14 mouse cellular contexts compared by ENCODE assay signal in genomic region chr9:62759601-62760000, GRCm38 (mm10). TPM values are rescaled to one million over a fixed set of nuclear protein-coding genes. Genes with fewer than 3 reads are reported as not detected.
DNase-seq lines count a peak whose midpoint lies in the region; ATAC-seq and TF ChIP-seq lines count a peak whose summit lies in the region.
"Had no signal": no experiment of that assay in that cellular context is flagged by ENCODE, and none has a peak within 500 bp of the region (broad histone marks: within the 10 kb centered on the region; RNA-seq: fewer than 3 reads in every experiment).

No protein-coding gene starts in this region.

- no peaks in the 10 kb centered on the region for H3K36me3 ChIP-seq in intestine, postnatal 0 days (ENCODE audit: control insufficient read depth, insufficient read depth)
- H3K36me3 ChIP-seq in intestine, embryonic 16.5 days (ENCODE audit: control insufficient read depth, insufficient read depth, low read length): no peaks in the 10 kb centered on the region
- no peaks in the 10 kb centered on the region for H3K36me3 ChIP-seq in midbrain, postnatal 0 days (ENCODE audit: insufficient read depth, low read length)
- no peaks in the 10 kb centered on the region for H3K36me3 ChIP-seq in midbrain, embryonic 16.5 days (ENCODE audit: control insufficient read depth, insufficient read depth, low read length)
- H3K36me3 ChIP-seq in stomach, postnatal 0 days (ENCODE audit: control insufficient read depth, insufficient read depth, low read length): no peaks in the 10 kb centered on the region
- H3K36me3 ChIP-seq: lung, embryonic 15.5 days had no signal

- no peak for TF ChIP-seq EP300 in stomach, postnatal 0 days (optimal IDR thresholded peaks at IDR 0.05)

- WGBS in intestine, postnatal 0 days: 55% methylated on average over 3 of the region's 3 CpGs
- WGBS in intestine, embryonic 16.5 days: 55% methylated on average over 3 of the region's 3 CpGs
- 67% methylated on average over 3 of the region's 3 CpGs for WGBS in midbrain, postnatal 0 days
- 51% methylated on average over 3 of the region's 3 CpGs for WGBS in midbrain, embryonic 16.5 days
- WGBS in stomach, postnatal 0 days: 58% methylated on average over 3 of the region's 3 CpGs

- ATAC-seq in intestine, postnatal 0 days: no peak
- no peak for ATAC-seq in intestine, embryonic 16.5 days
- ATAC-seq in midbrain, postnatal 0 days (ENCODE audit: low FRiP score): no peak
- ATAC-seq in midbrain, embryonic 16.5 days: no peak
- no peak for ATAC-seq in stomach, postnatal 0 days (ENCODE audit: low FRiP score, low TSS enrichment)
- ATAC-seq: inflammation-experienced regulatory T-cells, adult 6 months had no signal

- no peaks in the 10 kb centered on the region for H3K27me3 ChIP-seq in intestine, postnatal 0 days (replicated peaks; ENCODE audit: control insufficient read depth, insufficient read depth, low read length)
- H3K27me3 ChIP-seq in intestine, embryonic 16.5 days (replicated peaks; ENCODE audit: control insufficient read depth, insufficient read depth, low read length): no peaks in the 10 kb centered on the region
- H3K27me3 ChIP-seq in midbrain, postnatal 0 days (ENCODE audit: insufficient read depth, low read length): no peaks in the 10 kb centered on the region
- no peaks in the 10 kb centered on the region for H3K27me3 ChIP-seq in midbrain, embryonic 16.5 days (ENCODE audit: control insufficient read depth, insufficient read depth, low read depth, low read length)
- H3K27me3 ChIP-seq in stomach, postnatal 0 days (ENCODE audit: control insufficient read depth, insufficient read depth, low read length): no peaks in the 10 kb centered on the region
- H3K27me3 ChIP-seq: lung, embryonic 15.5 days had no signal

- no peak overlapping the region for H3K27ac ChIP-seq in intestine, postnatal 0 days (ENCODE audit: low read depth, low read length)
- no peak overlapping the region for H3K27ac ChIP-seq in intestine, embryonic 16.5 days (ENCODE audit: low read length)
- H3K27ac ChIP-seq in midbrain, postnatal 0 days (ENCODE audit: low read depth, low read length): no peak overlapping the region
- no peak overlapping the region for H3K27ac ChIP-seq in midbrain, embryonic 16.5 days (ENCODE audit: low read length)
- H3K27ac ChIP-seq in stomach, postnatal 0 days (replicated peaks): no peak overlapping the region
- H3K27ac ChIP-seq: lung, embryonic 15.5 days had no signal

- peak; percentile 60 for TF ChIP-seq CTCF in intestine, postnatal 0 days (IDR thresholded peaks at IDR 0.05; ENCODE audit: low read depth)
- peak; percentile 47 for TF ChIP-seq CTCF in midbrain, postnatal 0 days (IDR thresholded peaks at IDR 0.05)
- peak; percentile 59 for TF ChIP-seq CTCF in stomach, postnatal 0 days (IDR thresholded peaks at IDR 0.05; ENCODE audit: low read depth)

- no peak overlapping the region for H3K4me3 ChIP-seq in intestine, postnatal 0 days (ENCODE audit: low read depth, low read length)
- no peak overlapping the region for H3K4me3 ChIP-seq in intestine, embryonic 16.5 days (ENCODE audit: low read length)
- no peak overlapping the region for H3K4me3 ChIP-seq in midbrain, postnatal 0 days (ENCODE audit: low read depth, low read length)
- no peak overlapping the region for H3K4me3 ChIP-seq in midbrain, embryonic 16.5 days (ENCODE audit: low read depth, low read length)
- no peak overlapping the region for H3K4me3 ChIP-seq in stomach, postnatal 0 days (ENCODE audit: low read depth, low read length)
- H3K4me3 ChIP-seq: erythroblast, embryonic 14.5 days; lung, embryonic 15.5 days had no signal

- H3K9ac ChIP-seq in intestine, postnatal 0 days (ENCODE audit: low read depth, low read length): no peak overlapping the region
- H3K9ac ChIP-seq in intestine, embryonic 16.5 days (ENCODE audit: low read depth, low read length): no peak overlapping the region
- H3K9ac ChIP-seq in midbrain, postnatal 0 days (replicated peaks; ENCODE audit: low read length, poor library complexity, severe bottlenecking): no peak overlapping the region
- H3K9ac ChIP-seq in midbrain, embryonic 16.5 days (ENCODE audit: low read depth, low read length): no peak overlapping the region
- H3K9ac ChIP-seq in stomach, postnatal 0 days (ENCODE audit: low read length): no peak overlapping the region
- H3K9ac ChIP-seq: lung, embryonic 15.5 days had no signal

- DNase-seq in midbrain, postnatal 0 days (ENCODE audit: low spot score): no peak
- DNase-seq in NIH3T3 (ENCODE audit: low read depth): peak; percentile 24
- no peak for DNase-seq in stomach, postnatal 0 days (ENCODE audit: low spot score)
- DNase-seq in gastrocnemius, postnatal 10 days: no peak
- DNase-seq in layer of hippocampus, postnatal 10 days (ENCODE audit: low spot score in 2 of 2): no peak
- DNase-seq: cerebellum, postnatal 25 days; gastrocnemius, postnatal 25 days; right cerebral cortex, postnatal 4 days had no signal

- H3K4me2 ChIP-seq in intestine, postnatal 0 days (replicated peaks; ENCODE audit: low read depth): no peak overlapping the region
- no peak overlapping the region for H3K4me2 ChIP-seq in intestine, embryonic 16.5 days (ENCODE audit: low read depth, low read length)
- no peak overlapping the region for H3K4me2 ChIP-seq in midbrain, postnatal 0 days (ENCODE audit: low read depth, low read length, poor library complexity, severe bottlenecking)
- no peak overlapping the region for H3K4me2 ChIP-seq in midbrain, embryonic 16.5 days (ENCODE audit: low read length)
- H3K4me2 ChIP-seq in stomach, postnatal 0 days (replicated peaks; ENCODE audit: low read depth): no peak overlapping the region
- H3K4me2 ChIP-seq: lung, embryonic 15.5 days had no signal

- no peaks in the 10 kb centered on the region for H3K4me1 ChIP-seq in intestine, postnatal 0 days (replicated peaks; ENCODE audit: control insufficient read depth, insufficient read depth, low read length)
- H3K4me1 ChIP-seq in intestine, embryonic 16.5 days (ENCODE audit: control insufficient read depth, insufficient read depth, low read length): no peaks in the 10 kb centered on the region
- no peaks in the 10 kb centered on the region for H3K4me1 ChIP-seq in midbrain, postnatal 0 days (ENCODE audit: insufficient read depth, low read length)
- no peaks in the 10 kb centered on the region for H3K4me1 ChIP-seq in midbrain, embryonic 16.5 days (ENCODE audit: control insufficient read depth, insufficient read depth, low read length)
- H3K4me1 ChIP-seq in stomach, postnatal 0 days (replicated peaks; ENCODE audit: control insufficient read depth, insufficient read depth): no peaks in the 10 kb centered on the region
- H3K4me1 ChIP-seq: lung, embryonic 15.5 days had no signal

- no peaks in the 10 kb centered on the region for H3K9me3 ChIP-seq in intestine, postnatal 0 days (ENCODE audit: control insufficient read depth)
- no peaks in the 10 kb centered on the region for H3K9me3 ChIP-seq in intestine, embryonic 16.5 days (ENCODE audit: control insufficient read depth, low read length)
- H3K9me3 ChIP-seq in midbrain, postnatal 0 days (ENCODE audit: low read length): no peaks in the 10 kb centered on the region
- H3K9me3 ChIP-seq in midbrain, embryonic 16.5 days (replicated peaks; ENCODE audit: control insufficient read depth, low read length, poor library complexity, severe bottlenecking): no peaks in the 10 kb centered on the region
- H3K9me3 ChIP-seq in stomach, postnatal 0 days (ENCODE audit: control insufficient read depth, low read length): no peaks in the 10 kb centered on the region
- H3K9me3 ChIP-seq: lung, embryonic 15.5 days had no signal

RNA-seq across cellular contexts. Expression of gene Fem1b, which starts 52.1 kb away (rescaled TPM):
- polyA plus RNA-seq in intestine, postnatal 0 days (2015; fragmentation: Nextera tagmentation; extraction: Ambion mirVana): 8.9 and 9.2 TPM in 2 replicates
- polyA plus RNA-seq in intestine, embryonic 16.5 days (2015; fragmentation: Nextera tagmentation; extraction: Ambion mirVana): 12.2 and 12.5 TPM in 2 replicates
- total RNA-seq in midbrain, postnatal 0 days (2014; rRNA removed): 193 and 233 TPM in 2 replicates
- 36.5 and 42.0 TPM in 2 replicates for polyA plus RNA-seq in midbrain, postnatal 0 days (2015; fragmentation: Nextera tagmentation; extraction: Ambion mirVana)
- 64.5 and 69.3 TPM in 2 replicates for polyA plus RNA-seq in midbrain, embryonic 16.5 days (2015; fragmentation: Nextera tagmentation; extraction: Ambion mirVana)
- 6.6 and 6.8 TPM in 2 replicates for polyA plus RNA-seq in stomach, postnatal 0 days (2015; fragmentation: Nextera tagmentation; extraction: Ambion mirVana)
- 10 to 100 TPM; 20.2 to 24.2 TPM for total RNA-seq in gastrocnemius, postnatal 10 days (2021)
- total RNA-seq in layer of hippocampus, postnatal 10 days (2021): 100 to 1,000 TPM; 114 to 116 TPM
